Mouse (Mus musculus) liver, postnatal 0 days (tissue): ENCODE measurements around the gene Styxl1. TPM values are rescaled to one million over a fixed set of nuclear protein-coding genes. Genes with fewer than 3 reads are reported as not detected.

Experiments
- ATAC-seq: fragments of 200-750 bp; cut with Nextera tagmentation; 2 replicates; pipeline ENCODE4 v1.8.0; 2017; ENCODE audit warnings: mild to moderate bottlenecking, moderate library complexity
- DNase-seq: peaks from one replicate; pipeline ENCODE4 v3.0.0-alpha.2; 2016
- H3K27ac ChIP-seq: fragments of 300-500 bp; sonication (generic); 2 replicates; pipeline ENCODE4 v1.5.1; 2014; ENCODE audit warnings: antibody characterized with exemption, moderate library complexity, mild to moderate bottlenecking, low read depth
- H3K27me3 ChIP-seq: fragments of 300-500 bp; sonication (generic); 2 replicates; pipeline ENCODE4 v1.6.1; 2014; ENCODE audit warnings: low read length, control low read depth, mixed read lengths; ENCODE audit not compliant: insufficient read depth
- H3K36me3 ChIP-seq: fragments of 300-500 bp; sonication (generic); replicated peaks from 2 replicates; pipeline ENCODE4 v1.6.1; 2014; ENCODE audit warnings: mild to moderate bottlenecking, control low read depth, low read length, moderate library complexity, mixed read lengths; ENCODE audit not compliant: insufficient read depth
- H3K4me1 ChIP-seq: fragments of 300-500 bp; sonication (generic); 2 replicates; pipeline ENCODE4 v1.6.1; 2014; ENCODE audit warnings: antibody characterized with exemption, mild to moderate bottlenecking, control low read depth; ENCODE audit not compliant: insufficient read depth
- H3K4me2 ChIP-seq: fragments of 300-500 bp; sonication (generic); 2 replicates; pipeline ENCODE4 v1.6.1; 2014; ENCODE audit warnings: low read depth, mild to moderate bottlenecking, low read length, moderate library complexity, mixed read lengths
- H3K4me3 ChIP-seq: fragments of 300-500 bp; sonication (generic); 2 replicates; pipeline ENCODE4 v1.5.1; 2014; ENCODE audit warnings: low read depth, low read length
- H3K9ac ChIP-seq: fragments of 300-500 bp; sonication (generic); replicated peaks from 2 replicates; pipeline ENCODE4 v1.6.1; 2014; ENCODE audit warnings: mild to moderate bottlenecking, moderate library complexity
- H3K9me3 ChIP-seq: fragments of 300-500 bp; sonication (generic); 2 replicates; pipeline ENCODE4 v1.6.1; 2016; ENCODE audit warnings: mild to moderate bottlenecking, control low read depth, low read length, mixed read lengths
- CTCF ChIP-seq: sonication (generic); IDR thresholded peaks from 2 replicates; pipeline ENCODE4 v1.5.1; 2016; ENCODE audit warnings: antibody characterized with exemption, low read depth
- EP300 ChIP-seq: IDR thresholded peaks from 2 replicates; pipeline ENCODE4 v1.6.1; 2016; ENCODE audit warnings: antibody characterized with exemption, low read depth, mild to moderate bottlenecking
- WGBS: fragments of 180-500 bp; shearing (Covaris S2); extraction: QIAGEN DNeasy Blood & Tissue Kit; methylation state at CpG from one replicate; pipeline ENCODE4 v1.1.7; 2014; ENCODE audit not compliant: insufficient replicate concordance; 5-methylcytosine and 5-hydroxymethylcytosine counted together
- polyA plus RNA-seq: library from polyadenylated mRNA; unstranded; fragments of >200 nt; fragmentation: Nextera tagmentation; extraction: Ambion mirVana; gene quantifications from 2 replicates; pipeline ENCODE4 v1.2.1, GENCODE M21; 2015

The Styxl1 gene
- polyA plus RNA-seq, 1 experiment from 2014 or later: 0.46 TPM

GRCm38 (mm10) chr5:135807263-135807637 is 29.1 kb upstream of the Styxl1 start:
- 33% methylated on average over 3 of the region's 3 CpGs for WGBS
- no peak for DNase-seq
- TF ChIP-seq EP300 (no peak), CTCF (no peak)
- ATAC-seq: no peak
- Histone ChIP-seq H3K4me3 (no peak overlapping the region), H3K4me2 (no peak overlapping the region), H3K4me1 (no peaks in the 10 kb centered on the region), H3K27me3 (no peaks in the 10 kb centered on the region), H3K27ac (no peak overlapping the region), H3K36me3 (no peaks in the 10 kb centered on the region), H3K9ac (no peak overlapping the region), H3K9me3 (no peaks in the 10 kb centered on the region)

GRCm38 (mm10) chr5:135806555-135807262 is 28.5 kb upstream of the Styxl1 start, which contains the start of gene Srrm3:
Srrm3 (plus strand) TSS chr5:135806890.
- ATAC-seq (peak; percentile 84), DNase-seq (peak; percentile 93)
- Histone ChIP-seq H3K4me1 (no peaks in the 10 kb centered on the region), H3K9me3 (no peaks in the 10 kb centered on the region), H3K4me3 (no peak within 1 kb of the TSS), H3K27me3 (no peaks in the 10 kb centered on the region), H3K36me3 (no peaks in the 10 kb centered on the region), H3K27ac (no peak within 1 kb of the TSS), H3K9ac (no peak within 1 kb of the TSS), H3K4me2 (no peak within 1 kb of the TSS)
- WGBS: 4% methylated on average over 29 of the region's 29 CpGs
- TF ChIP-seq CTCF (peak; percentile 100), EP300 (no peak)

- Histone ChIP-seq H3K4me2 (no peak overlapping the region), H3K9me3 (no peaks in the 10 kb centered on the region), H3K9ac (no peak overlapping the region), H3K36me3 (no peaks in the 10 kb centered on the region), H3K27me3 (no peaks in the 10 kb centered on the region), H3K27ac (no peak overlapping the region), H3K4me1 (no peaks in the 10 kb centered on the region), H3K4me3 (no peak overlapping the region)
- DNase-seq (no peak), ATAC-seq (no peak)
- WGBS: 56% methylated on average over 2 of the region's 2 CpGs
- TF ChIP-seq EP300 (no peak), CTCF (no peak)
Observed at GRCm38 (mm10) chr5:135804735-135805134, 26.6 kb upstream of the Styxl1 start.

- H3K27me3 ChIP-seq: no peaks in the 10 kb centered on the region
- H3K4me1 ChIP-seq: no peaks in the 10 kb centered on the region
- no peak overlapping the region for H3K9ac ChIP-seq
- no peaks in the 10 kb centered on the region for H3K36me3 ChIP-seq
- H3K4me2 ChIP-seq: no peak overlapping the region
- H3K9me3 ChIP-seq: no peaks in the 10 kb centered on the region
- TF ChIP-seq EP300: no peak
- no peak for TF ChIP-seq CTCF
- no peak overlapping the region for H3K4me3 ChIP-seq
- DNase-seq (no peak), ATAC-seq (no peak)
- 63% methylated on average over 4 of the region's 4 CpGs for WGBS
- H3K27ac ChIP-seq: no peak overlapping the region
Observed at GRCm38 (mm10) chr5:135803676-135804075, 25.5 kb upstream of the Styxl1 start.

GRCm38 (mm10) chr5:135803135-135803534 is 24.9 kb upstream of the Styxl1 start:
- Histone ChIP-seq H3K27ac (no peak overlapping the region), H3K36me3 (no peaks in the 10 kb centered on the region), H3K4me3 (no peak overlapping the region), H3K9ac (no peak overlapping the region), H3K4me2 (no peak overlapping the region), H3K9me3 (no peaks in the 10 kb centered on the region), H3K4me1 (no peaks in the 10 kb centered on the region), H3K27me3 (no peaks in the 10 kb centered on the region)
- no peak for TF ChIP-seq EP300
- peak; percentile 40 for TF ChIP-seq CTCF
- DNase-seq (no peak), ATAC-seq (no peak)
- 51% methylated on average over 4 of the region's 4 CpGs for WGBS

- no peak for DNase-seq
- H3K9ac ChIP-seq: no peak overlapping the region
- H3K27ac ChIP-seq: no peak overlapping the region
- no peak for TF ChIP-seq CTCF
- TF ChIP-seq EP300: no peak
- H3K4me3 ChIP-seq: no peak overlapping the region
- H3K9me3 ChIP-seq: no peaks in the 10 kb centered on the region
- no peak overlapping the region for H3K4me2 ChIP-seq
- H3K4me1 ChIP-seq: no peaks in the 10 kb centered on the region
- no peaks in the 10 kb centered on the region for H3K27me3 ChIP-seq
- H3K36me3 ChIP-seq: no peaks in the 10 kb centered on the region
- ATAC-seq: no peak
- 85% methylated on average over 8 of the region's 8 CpGs for WGBS
Observed at GRCm38 (mm10) chr5:135802641-135803040, 24.5 kb upstream of the Styxl1 start.

- Histone ChIP-seq H3K4me1 (no peaks in the 10 kb centered on the region), H3K36me3 (no peaks in the 10 kb centered on the region), H3K9me3 (no peaks in the 10 kb centered on the region), H3K9ac (no peak overlapping the region), H3K4me2 (no peak overlapping the region), H3K4me3 (no peak overlapping the region), H3K27me3 (no peaks in the 10 kb centered on the region), H3K27ac (no peak overlapping the region)
- no peak for DNase-seq
- TF ChIP-seq CTCF (no peak), EP300 (no peak)
- no peak for ATAC-seq
- WGBS: 7% methylated on average over 6 of the region's 6 CpGs
Observed at GRCm38 (mm10) chr5:135800927-135801326, 22.7 kb upstream of the Styxl1 start.
